Mouse (Mus musculus) kidney, embryonic 15.5 days (tissue): Measurements from ENCODE around the gene Tpx2. TPM values are rescaled to one million over a fixed set of nuclear protein-coding genes. Genes with fewer than 3 reads are reported as not detected.

Experiments
- ATAC-seq: fragments of 200-750 bp; cut with Nextera tagmentation; replicated peaks from 2 replicates; pipeline ENCODE4 v1.8.0; 2017; ENCODE audit warnings: moderate TSS enrichment; ENCODE audit not compliant: low FRiP score
- H3K27ac ChIP-seq: fragments of 300-500 bp; sonication (generic); 2 replicates; pipeline ENCODE4 v1.5.1; 2015; ENCODE audit warnings: mild to moderate bottlenecking, inconsistent platforms
- H3K27me3 ChIP-seq: fragments of 300-500 bp; sonication (generic); 2 replicates; pipeline ENCODE4 v1.6.1; 2015; ENCODE audit warnings: inconsistent platforms
- H3K36me3 ChIP-seq: fragments of 300-500 bp; sonication (generic); 2 replicates; pipeline ENCODE4 v1.6.1; 2015; ENCODE audit warnings: inconsistent platforms
- H3K4me1 ChIP-seq: fragments of 300-500 bp; sonication (generic); 2 replicates; pipeline ENCODE4 v1.6.1; 2015; ENCODE audit warnings: inconsistent platforms
- H3K4me2 ChIP-seq: fragments of 300-500 bp; sonication (generic); 2 replicates; pipeline ENCODE4 v1.6.1; 2015; ENCODE audit warnings: moderate library complexity, mild to moderate bottlenecking, inconsistent platforms
- H3K4me3 ChIP-seq: fragments of 300-500 bp; sonication (generic); replicated peaks from 2 replicates; pipeline ENCODE4 v1.5.1; 2015; ENCODE audit warnings: mild to moderate bottlenecking, inconsistent platforms
- H3K9ac ChIP-seq: fragments of 300-500 bp; sonication (generic); 2 replicates; pipeline ENCODE4 v1.6.1; 2015; ENCODE audit warnings: mild to moderate bottlenecking, inconsistent platforms
- H3K9me3 ChIP-seq: fragments of 300-500 bp; sonication (generic); replicated peaks from 2 replicates; pipeline ENCODE4 v1.6.1; 2016; ENCODE audit warnings: inconsistent platforms
- WGBS: fragments of 180-500 bp; shearing (Covaris S2); methylation state at CpG from one replicate; pipeline ENCODE4 v1.1.7; 2015; ENCODE audit warnings: mixed read lengths; 5-methylcytosine and 5-hydroxymethylcytosine counted together
- polyA plus RNA-seq: library from polyadenylated mRNA; unstranded; fragments of >200 nt; fragmentation: Nextera tagmentation; extraction: Ambion mirVana; gene quantifications from 2 replicates; pipeline ENCODE4 v1.2.1, GENCODE M21; 2015

Gene Tpx2
- polyA plus RNA-seq, 1 experiment from 2014 or later, result 88.5 TPM

GRCm38 (mm10) chr2:152831019-152831878 lies 16.5 kb upstream of the Tpx2 start, which contains the start of gene Bcl2l1:
TSS of gene Bcl2l1 (minus strand) at chr2:152831728.
- no peaks in the 10 kb centered on the region for H3K9me3 ChIP-seq
- peak; percentile 97 for ATAC-seq
- under 1% methylated on average over 72 of the region's 74 CpGs for WGBS

GRCm38 (mm10) chr2:152839256-152839655 lies 8.5 kb upstream of the Tpx2 start:
- 68% methylated on average over 2 of the region's 2 CpGs for whole genome bisulfite sequencing
- H3K4me1 ChIP-seq, result no peaks in the 10 kb centered on the region
- H3K36me3 ChIP-seq, result no peaks in the 10 kb centered on the region
- no peak overlapping the region for H3K4me2 ChIP-seq
- H3K9me3 ChIP-seq, result no peaks in the 10 kb centered on the region
- H3K27me3 ChIP-seq, result no peaks in the 10 kb centered on the region
- H3K9ac ChIP-seq, result no peak overlapping the region
- no peak overlapping the region for H3K4me3 ChIP-seq
- ATAC-seq, result no peak
- H3K27ac ChIP-seq, result no peak overlapping the region

More at GRCm38 (mm10) chr2:152831019-152831878, 16.5 kb upstream of the Tpx2 start, which contains the start of gene Bcl2l1:
- Histone ChIP-seq H3K4me3 (peak within 1 kb of the TSS; percentile 56), H3K4me2 (peak within 1 kb of the TSS; percentile 80), H3K27ac (peak within 1 kb of the TSS; percentile 96), H3K36me3 (peaks cover 11% of the 10 kb centered on the region; the same call in 1 of the 2 replicates), H3K9ac (peak within 1 kb of the TSS; percentile 63), H3K27me3 (no peaks in the 10 kb centered on the region), H3K4me1 (peaks cover 35% of the 10 kb centered on the region)

GRCm38 (mm10) chr2:152842741-152843140 lies 5.0 kb upstream of the Tpx2 start:
- Histone ChIP-seq H3K9me3 (no peaks in the 10 kb centered on the region), H3K4me1 (0 out of 2 replicates have a peak, but pooled peaks cover 5% of the 10 kb centered on the region), H3K9ac (no peak overlapping the region), H3K4me3 (no peak overlapping the region), H3K36me3 (no peaks in the 10 kb centered on the region), H3K27me3 (no peaks in the 10 kb centered on the region), H3K27ac (no peak overlapping the region), H3K4me2 (no peak overlapping the region)
- 72% methylated on average over 3 of the region's 3 CpGs for WGBS
- no peak for ATAC-seq

- Histone ChIP-seq H3K27me3 (no peaks in the 10 kb centered on the region), H3K9ac (no peak overlapping the region), H3K27ac (no peak overlapping the region), H3K9me3 (no peaks in the 10 kb centered on the region), H3K4me1 (peaks cover 22% of the 10 kb centered on the region), H3K36me3 (peaks cover 15% of the 10 kb centered on the region), H3K4me2 (peak overlapping the region; percentile 55), H3K4me3 (peak overlapping the region; percentile 91)
- WGBS, result 18% methylated on average over 3 of the region's 3 CpGs
- no peak for ATAC-seq
Observed at GRCm38 (mm10) chr2:152847057-152847814, 528 bp upstream of the Tpx2 start.

- H3K4me3 ChIP-seq, result peak overlapping the region; percentile 91
- WGBS, result 4% methylated on average over 2 of the region's 2 CpGs
- H3K36me3 ChIP-seq, result peaks cover 27% of the 10 kb centered on the region
- H3K9me3 ChIP-seq, result no peaks in the 10 kb centered on the region
- H3K27ac ChIP-seq, result peak overlapping the region; percentile 91
- peak overlapping the region; percentile 75 for H3K9ac ChIP-seq
- ATAC-seq, result no peak
- peak overlapping the region; percentile 63 for H3K4me2 ChIP-seq
- H3K27me3 ChIP-seq, result no peaks in the 10 kb centered on the region
- peaks cover 22% of the 10 kb centered on the region for H3K4me1 ChIP-seq
Observed at GRCm38 (mm10) chr2:152848466-152848865, 702 bp downstream of the Tpx2 start.

- H3K27me3 ChIP-seq, result no peaks in the 10 kb centered on the region
- H3K4me1 ChIP-seq, result peaks cover 3% of the 10 kb centered on the region; the same call in 1 of the 2 replicates
- no peaks in the 10 kb centered on the region for H3K9me3 ChIP-seq
- 54% methylated on average over 3 of the region's 3 CpGs for WGBS
- no peak overlapping the region for H3K27ac ChIP-seq
- ATAC-seq, result no peak
- H3K4me3 ChIP-seq, result no peak overlapping the region
- no peak overlapping the region for H3K9ac ChIP-seq
- peaks cover 88% of the 10 kb centered on the region for H3K36me3 ChIP-seq
- H3K4me2 ChIP-seq, result no peak overlapping the region
Observed at GRCm38 (mm10) chr2:152859501-152859900, 11.7 kb downstream of the Tpx2 start.

GRCm38 (mm10) chr2:152861891-152862290 lies 14.1 kb downstream of the Tpx2 start:
- no peak overlapping the region for H3K9ac ChIP-seq
- H3K9me3 ChIP-seq, result no peaks in the 10 kb centered on the region
- peak overlapping the region; percentile 54; the same call in 1 of the 2 replicates for H3K27ac ChIP-seq
- no peak overlapping the region for H3K4me2 ChIP-seq
- WGBS, result 68% methylated on average over 1 of the region's 1 CpGs
- no peak for ATAC-seq
- H3K4me3 ChIP-seq, result no peak overlapping the region
- H3K27me3 ChIP-seq, result no peaks in the 10 kb centered on the region
- H3K4me1 ChIP-seq, result peaks cover 3% of the 10 kb centered on the region; the same call in 1 of the 2 replicates
- peaks cover 84% of the 10 kb centered on the region for H3K36me3 ChIP-seq

GRCm38 (mm10) chr2:152862638-152863037 lies 14.9 kb downstream of the Tpx2 start:
- 51% methylated on average over 3 of the region's 3 CpGs for whole genome bisulfite sequencing
- ATAC-seq, result peak; percentile 76
- peaks cover 84% of the 10 kb centered on the region for H3K36me3 ChIP-seq

GRCm38 (mm10) chr2:152863346-152863745 lies 15.6 kb downstream of the Tpx2 start:
- no peak for ATAC-seq
- no peaks in the 10 kb centered on the region for H3K9me3 ChIP-seq
- H3K27me3 ChIP-seq, result no peaks in the 10 kb centered on the region
- H3K9ac ChIP-seq, result no peak overlapping the region
- H3K4me2 ChIP-seq, result no peak overlapping the region
- H3K4me3 ChIP-seq, result no peak overlapping the region
- peaks cover 3% of the 10 kb centered on the region; the same call in 1 of the 2 replicates for H3K4me1 ChIP-seq
- WGBS, result 94% methylated on average over 6 of the region's 6 CpGs
- 0 out of 2 replicates have a peak overlapping the region, but pooled peaks have one; percentile 41 for H3K27ac ChIP-seq
- H3K36me3 ChIP-seq, result peaks cover 83% of the 10 kb centered on the region

More at GRCm38 (mm10) chr2:152862638-152863037, 14.9 kb downstream of the Tpx2 start:
- Histone ChIP-seq H3K9me3 (no peaks in the 10 kb centered on the region), H3K27me3 (no peaks in the 10 kb centered on the region), H3K27ac (peak overlapping the region; percentile 41; the same call in 1 of the 2 replicates), H3K4me1 (peaks cover 3% of the 10 kb centered on the region; the same call in 1 of the 2 replicates), H3K4me3 (no peak overlapping the region), H3K9ac (no peak overlapping the region), H3K4me2 (no peak overlapping the region)

GRCm38 (mm10) chr2:152878239-152878638 lies 30.5 kb downstream of the Tpx2 start:
- no peak overlapping the region for H3K4me3 ChIP-seq
- no peak overlapping the region for H3K4me2 ChIP-seq
- no peak for ATAC-seq
- H3K4me1 ChIP-seq, result no peaks in the 10 kb centered on the region
- no peaks in the 10 kb centered on the region for H3K9me3 ChIP-seq
- no peak overlapping the region for H3K9ac ChIP-seq
- H3K27ac ChIP-seq, result no peak overlapping the region
- WGBS, result 95% methylated on average over 3 of the region's 3 CpGs
- H3K36me3 ChIP-seq, result peaks cover 90% of the 10 kb centered on the region
- H3K27me3 ChIP-seq, result no peaks in the 10 kb centered on the region

- 90% methylated on average over 13 of the region's 13 CpGs for WGBS
- H3K27me3 ChIP-seq, result no peaks in the 10 kb centered on the region
- H3K4me1 ChIP-seq, result no peaks in the 10 kb centered on the region
- ATAC-seq, result no peak
- peaks cover 92% of the 10 kb centered on the region for H3K36me3 ChIP-seq
- H3K4me3 ChIP-seq, result no peak overlapping the region
- H3K4me2 ChIP-seq, result no peak overlapping the region
- no peaks in the 10 kb centered on the region for H3K9me3 ChIP-seq
- H3K27ac ChIP-seq, result no peak overlapping the region
- H3K9ac ChIP-seq, result no peak overlapping the region
Observed at GRCm38 (mm10) chr2:152880898-152881297, 33.1 kb downstream of the Tpx2 start.
